Mouse (Mus musculus) lung, postnatal 0 days (tissue): ENCODE data around the gene Gm16181. TPM values are rescaled to one million over a fixed set of nuclear protein-coding genes. Genes with fewer than 3 reads are reported as not detected.

ENCODE experiments used
- ATAC-seq: fragments of 200-750 bp; cut with Nextera tagmentation; 2 replicates; pipeline ENCODE4 v1.8.0; 2017; ENCODE audit warnings: moderate library complexity
- DNase-seq: peaks from one replicate; pipeline ENCODE4 v3.0.0-alpha.2; 2016; ENCODE audit warnings: low spot score
- H3K27ac ChIP-seq: fragments of 300-500 bp; sonication (generic); 2 replicates; pipeline ENCODE4 v1.5.1; 2014; ENCODE audit warnings: antibody characterized with exemption, mild to moderate bottlenecking, low read length, mixed read lengths
- H3K27me3 ChIP-seq: fragments of 300-500 bp; sonication (generic); replicated peaks from 2 replicates; pipeline ENCODE4 v1.6.1; 2014; ENCODE audit warnings: low read length, mixed read lengths; ENCODE audit not compliant: insufficient read depth
- H3K36me3 ChIP-seq: fragments of 300-500 bp; sonication (generic); 2 replicates; pipeline ENCODE4 v1.6.1; 2014; ENCODE audit warnings: low read length, mixed read lengths; ENCODE audit not compliant: insufficient read depth
- H3K4me1 ChIP-seq: fragments of 300-500 bp; sonication (generic); 2 replicates; pipeline ENCODE4 v1.6.1; 2014; ENCODE audit warnings: antibody characterized with exemption, low read depth, low read length, mixed read lengths; ENCODE audit not compliant: insufficient read depth
- H3K4me2 ChIP-seq: fragments of 300-500 bp; sonication (generic); replicated peaks from 2 replicates; pipeline ENCODE4 v1.6.1; 2014; ENCODE audit warnings: low read depth, mild to moderate bottlenecking, low read length, moderate library complexity, mixed read lengths
- H3K4me3 ChIP-seq: fragments of 300-500 bp; sonication (generic); 2 replicates; pipeline ENCODE4 v1.5.1; 2014; ENCODE audit warnings: low read depth, low read length
- H3K9ac ChIP-seq: fragments of 300-500 bp; sonication (generic); replicated peaks from 2 replicates; pipeline ENCODE4 v1.6.1; 2014; ENCODE audit warnings: low read depth, mild to moderate bottlenecking
- H3K9me3 ChIP-seq: fragments of 300-500 bp; sonication (generic); 2 replicates; pipeline ENCODE4 v1.6.1; 2016; ENCODE audit warnings: low read length, mixed read lengths
- CTCF ChIP-seq: IDR thresholded peaks from 2 replicates; pipeline ENCODE4 v1.5.1; 2016; ENCODE audit warnings: antibody characterized with exemption, mild to moderate bottlenecking
- EP300 ChIP-seq: IDR thresholded peaks from 2 replicates; pipeline ENCODE4 v1.6.1; 2016; ENCODE audit warnings: antibody characterized with exemption, mild to moderate bottlenecking, control low read depth
- WGBS: fragments of 180-500 bp; shearing (Covaris S2); extraction: QIAGEN DNeasy Blood & Tissue Kit; methylation state at CpG from one replicate; pipeline ENCODE4 v1.1.7; 2014; 5-methylcytosine and 5-hydroxymethylcytosine counted together
- microRNA-seq: library from miRNA; unstranded; fragments of <30 nt; microRNA quantifications from one replicate; pipeline ENCODE4, GENCODE M21; 2016
- polyA plus RNA-seq: library from polyadenylated mRNA; unstranded; fragments of >200 nt; fragmentation: Nextera tagmentation; extraction: Ambion mirVana; gene quantifications from 2 replicates; pipeline ENCODE4 v1.2.1, GENCODE M21; 2015

Gm16181 gene
- polyA plus RNA-seq, 1 experiment from 2014 or later, result not detected

GRCm38 (mm10) chr17:35261651-35262050, 41.0 kb downstream of the Gm16181 start:
- no peak overlapping the region for H3K4me3 ChIP-seq
- no peaks in the 10 kb centered on the region; the same call in 1 of the 2 replicates for H3K4me1 ChIP-seq
- H3K27ac ChIP-seq, result no peak overlapping the region
- H3K27me3 ChIP-seq, result no peaks in the 10 kb centered on the region
- no peak overlapping the region for H3K9ac ChIP-seq
- ATAC-seq (no peak), DNase-seq (no peak)
- no peaks in the 10 kb centered on the region for H3K9me3 ChIP-seq
- WGBS, result 72% methylated on average over 13 of the region's 13 CpGs
- TF ChIP-seq EP300 (no peak), CTCF (no peak)
- H3K36me3 ChIP-seq, result no peaks in the 10 kb centered on the region
- H3K4me2 ChIP-seq, result no peak overlapping the region

GRCm38 (mm10) chr17:35262664-35263522, 42.3 kb downstream of the Gm16181 start, which contains the start of gene H2-D1:
Gene H2-D1, plus strand, starts transcription at chr17:35262730.
- H3K36me3 ChIP-seq, result no peaks in the 10 kb centered on the region
- peak within 1 kb of the TSS; percentile 51 for H3K27ac ChIP-seq
- WGBS, result 1% methylated on average over 61 of the region's 73 CpGs
- ATAC-seq, result peak; percentile 92
- H3K9me3 ChIP-seq, result no peaks in the 10 kb centered on the region
- H3K9ac ChIP-seq, result peak within 1 kb of the TSS; percentile 68
- no peaks in the 10 kb centered on the region; the same call in 1 of the 2 replicates for H3K4me1 ChIP-seq
- H3K27me3 ChIP-seq, result no peaks in the 10 kb centered on the region
- H3K4me3 ChIP-seq, result peak within 1 kb of the TSS; percentile 77
- DNase-seq, result peak; percentile 96
- peak within 1 kb of the TSS; percentile 98 for H3K4me2 ChIP-seq
- TF ChIP-seq EP300 (peak; percentile 55), CTCF (no peak)

GRCm38 (mm10) chr17:35263523-35263883, 42.9 kb downstream of the Gm16181 start:
- H3K27ac ChIP-seq, result 0 out of 2 replicates have a peak overlapping the region, but pooled peaks have one; percentile 38
- peak overlapping the region; percentile 98 for H3K4me2 ChIP-seq
- 3% methylated on average over 15 of the region's 31 CpGs for WGBS
- peak overlapping the region; percentile 77 for H3K4me3 ChIP-seq
- no peaks in the 10 kb centered on the region for H3K36me3 ChIP-seq
- H3K27me3 ChIP-seq, result no peaks in the 10 kb centered on the region
- H3K9me3 ChIP-seq, result no peaks in the 10 kb centered on the region
- TF ChIP-seq EP300, result no peak
- no peak for TF ChIP-seq CTCF
- peak overlapping the region; percentile 68 for H3K9ac ChIP-seq
- DNase-seq (peak; percentile 44), ATAC-seq (peak; percentile 18)
- H3K4me1 ChIP-seq, result no peaks in the 10 kb centered on the region; the same call in 1 of the 2 replicates

GRCm38 (mm10) chr17:35267399-35268086, 46.9 kb downstream of the Gm16181 start:
- TF ChIP-seq EP300, result no peak
- no peak for TF ChIP-seq CTCF
- H3K27ac ChIP-seq, result no peak overlapping the region
- H3K4me2 ChIP-seq, result no peak overlapping the region
- no peak overlapping the region for H3K9ac ChIP-seq
- no peaks in the 10 kb centered on the region for H3K27me3 ChIP-seq
- H3K4me1 ChIP-seq, result no peaks in the 10 kb centered on the region
- 53% methylated on average over 1 of the region's 1 CpGs for WGBS
- no peak overlapping the region for H3K4me3 ChIP-seq
- no peaks in the 10 kb centered on the region for H3K36me3 ChIP-seq
- no peaks in the 10 kb centered on the region for H3K9me3 ChIP-seq
- no peak for ATAC-seq
- DNase-seq, result no peak

- Histone ChIP-seq H3K9ac (no peak overlapping the region), H3K27ac (no peak overlapping the region), H3K9me3 (no peaks in the 10 kb centered on the region), H3K36me3 (no peaks in the 10 kb centered on the region), H3K27me3 (no peaks in the 10 kb centered on the region), H3K4me3 (no peak overlapping the region), H3K4me1 (no peaks in the 10 kb centered on the region), H3K4me2 (no peak overlapping the region)
- ATAC-seq, result peak; percentile 57
- peak; percentile 55 for DNase-seq
- TF ChIP-seq EP300 (no peak), CTCF (no peak)
- 26% methylated on average over 3 of the region's 3 CpGs for WGBS
Measured at GRCm38 (mm10) chr17:35269653-35270347, 49.2 kb downstream of the Gm16181 start.

- DNase-seq, result no peak
- Histone ChIP-seq H3K36me3 (no peaks in the 10 kb centered on the region), H3K27ac (no peak overlapping the region), H3K4me3 (no peak overlapping the region), H3K27me3 (no peaks in the 10 kb centered on the region; the same call in 1 of the 2 replicates), H3K9me3 (no peaks in the 10 kb centered on the region), H3K4me1 (no peaks in the 10 kb centered on the region), H3K9ac (no peak overlapping the region), H3K4me2 (no peak overlapping the region)
- WGBS, result 57% methylated on average over 3 of the region's 3 CpGs
- ATAC-seq, result no peak
- TF ChIP-seq EP300, result no peak
- no peak for TF ChIP-seq CTCF
Measured at GRCm38 (mm10) chr17:35272249-35272648, 51.6 kb downstream of the Gm16181 start.

Small RNA genes lying within 50 kb of the gene (microRNA-seq; reads per million reads assigned to microRNA genes)
- gene Mir6973a, result not detected
- gene Mir6974, result not detected
- not detected for gene Mir6975
- not detected for gene Mir8094

Other genes with a start within 250 kb of the Gm16181 start
- 8.2 and 11.9 TPM in 2 replicates for gene Hspa1a, start 248.7 kb upstream of the Gm16181 start, polyA plus RNA-seq
- gene Hspa1l, start 248.1 kb upstream of the Gm16181 start, polyA plus RNA-seq, result 0.70 and 0.79 TPM in 2 replicates
- gene Lsm2, start 239.0 kb upstream of the Gm16181 start, polyA plus RNA-seq, result 47.3 and 55.4 TPM in 2 replicates
- 24.6 and 24.7 TPM in 2 replicates for gene Vars, start 219.8 kb upstream of the Gm16181 start, polyA plus RNA-seq
- gene Vwa7, start 204.3 kb upstream of the Gm16181 start, polyA plus RNA-seq, result 0.30 and 0.36 TPM in 2 replicates
- 1.7 TPM in 2 replicates for gene Sapcd1, start 192.8 kb upstream of the Gm16181 start, polyA plus RNA-seq
- 1.8 and 2.4 TPM in 2 replicates for gene Msh5, start 174.1 kb upstream of the Gm16181 start, polyA plus RNA-seq
- gene Clic1, start 170.9 kb upstream of the Gm16181 start, polyA plus RNA-seq, result 343 and 355 TPM in 2 replicates
- gene Ddah2, start 161.8 kb upstream of the Gm16181 start, polyA plus RNA-seq, result 238 and 247 TPM in 2 replicates
- gene Ly6g6c, start 155.4 kb upstream of the Gm16181 start, polyA plus RNA-seq, result 3.5 and 4.9 TPM in 2 replicates
- 2.1 and 2.3 TPM in 2 replicates for gene Mpig6b, start 154.7 kb upstream of the Gm16181 start, polyA plus RNA-seq
- 2.8 and 3.1 TPM in 2 replicates for gene Ly6g6e, start 143.9 kb upstream of the Gm16181 start, polyA plus RNA-seq
- gene Ly6g6d, start 142.8 kb upstream of the Gm16181 start, polyA plus RNA-seq, result 14.4 and 14.7 TPM in 2 replicates
- gene Ly6g6f, start 135.2 kb upstream of the Gm16181 start, polyA plus RNA-seq, result 0.71 and 0.74 TPM in 2 replicates
- 104 and 111 TPM in 2 replicates for gene Abhd16a, start 131.6 kb upstream of the Gm16181 start, polyA plus RNA-seq
- not detected in 2 replicates for gene Ly6g5c, start 112.6 kb upstream of the Gm16181 start, polyA plus RNA-seq
- gene Ly6g5b, start 105.4 kb upstream of the Gm16181 start, polyA plus RNA-seq, result 0.60 and 0.69 TPM in 2 replicates
- gene Gpank1, start 99.4 kb upstream of the Gm16181 start, polyA plus RNA-seq, result 16.0 and 18.5 TPM in 2 replicates
- 203 and 207 TPM in 2 replicates for gene Csnk2b, start 98.8 kb upstream of the Gm16181 start, polyA plus RNA-seq
- gene D17H6S53E, start 94.5 kb upstream of the Gm16181 start, polyA plus RNA-seq, result 14.4 and 16.3 TPM in 2 replicates
- 0.19 and 0.27 TPM in 2 replicates for gene Apom, start 88.8 kb upstream of the Gm16181 start, polyA plus RNA-seq
- 34.8 and 35.8 TPM in 2 replicates for gene Bag6, start 85.7 kb upstream of the Gm16181 start, polyA plus RNA-seq
- 74.1 and 86.0 TPM in 2 replicates for gene Prrc2a, start 55.9 kb upstream of the Gm16181 start, polyA plus RNA-seq
- gene Aif1, start 44.8 kb upstream of the Gm16181 start, polyA plus RNA-seq, result 9.9 and 10.3 TPM in 2 replicates
- 24.8 and 27.5 TPM in 2 replicates for gene Lst1, start 32.4 kb upstream of the Gm16181 start, polyA plus RNA-seq
- gene Ltb, start 26.4 kb upstream of the Gm16181 start, polyA plus RNA-seq, result 2.3 and 3.0 TPM in 2 replicates
- 0.95 and 3.7 TPM in 2 replicates for gene Tnf, start 18.8 kb upstream of the Gm16181 start, polyA plus RNA-seq
- 0.11 TPM in 1 of 2 replicates, not detected in the other for gene Lta, start 15.5 kb upstream of the Gm16181 start, polyA plus RNA-seq
- gene Atp6v1g2, start 12.8 kb downstream of the Gm16181 start, polyA plus RNA-seq, result 4.7 and 6.1 TPM in 2 replicates
- 11.2 and 12.2 TPM in 2 replicates for gene Nfkbil1, start 15.0 kb downstream of the Gm16181 start, polyA plus RNA-seq
- gene Ddx39b, start 20.9 kb downstream of the Gm16181 start, polyA plus RNA-seq, result 161 and 170 TPM in 2 replicates
- gene H2-D1, start 41.9 kb downstream of the Gm16181 start, polyA plus RNA-seq, result 530 and 579 TPM in 2 replicates
- 0.11 and 0.19 TPM in 2 replicates for gene H2-Q1, start 99.6 kb downstream of the Gm16181 start, polyA plus RNA-seq
- gene H2-Q2, start 121.4 kb downstream of the Gm16181 start, polyA plus RNA-seq, result 10.3 and 10.4 TPM in 2 replicates
- gene H2-Q4, start 158.8 kb downstream of the Gm16181 start, polyA plus RNA-seq, result 8.1 and 8.9 TPM in 2 replicates
- gene H2-Q6, start 204.0 kb downstream of the Gm16181 start, polyA plus RNA-seq, result 0.74 and 0.86 TPM in 2 replicates
- gene H2-Q7, start 218.3 kb downstream of the Gm16181 start, polyA plus RNA-seq, result 3.1 and 4.0 TPM in 2 replicates
- 1.5 and 2.0 TPM in 2 replicates for gene H2-Q10, start 249.3 kb downstream of the Gm16181 start, polyA plus RNA-seq